Mouse (Mus musculus): ENCODE results near the gene Fgf8. TPM values are rescaled to one million over a fixed set of nuclear protein-coding genes. Genes with fewer than 3 reads are reported as not detected.

Fgf8 gene
- polyA plus RNA-seq, 1 experiment from 2014 or later, result 0.43 TPM

DNA sequence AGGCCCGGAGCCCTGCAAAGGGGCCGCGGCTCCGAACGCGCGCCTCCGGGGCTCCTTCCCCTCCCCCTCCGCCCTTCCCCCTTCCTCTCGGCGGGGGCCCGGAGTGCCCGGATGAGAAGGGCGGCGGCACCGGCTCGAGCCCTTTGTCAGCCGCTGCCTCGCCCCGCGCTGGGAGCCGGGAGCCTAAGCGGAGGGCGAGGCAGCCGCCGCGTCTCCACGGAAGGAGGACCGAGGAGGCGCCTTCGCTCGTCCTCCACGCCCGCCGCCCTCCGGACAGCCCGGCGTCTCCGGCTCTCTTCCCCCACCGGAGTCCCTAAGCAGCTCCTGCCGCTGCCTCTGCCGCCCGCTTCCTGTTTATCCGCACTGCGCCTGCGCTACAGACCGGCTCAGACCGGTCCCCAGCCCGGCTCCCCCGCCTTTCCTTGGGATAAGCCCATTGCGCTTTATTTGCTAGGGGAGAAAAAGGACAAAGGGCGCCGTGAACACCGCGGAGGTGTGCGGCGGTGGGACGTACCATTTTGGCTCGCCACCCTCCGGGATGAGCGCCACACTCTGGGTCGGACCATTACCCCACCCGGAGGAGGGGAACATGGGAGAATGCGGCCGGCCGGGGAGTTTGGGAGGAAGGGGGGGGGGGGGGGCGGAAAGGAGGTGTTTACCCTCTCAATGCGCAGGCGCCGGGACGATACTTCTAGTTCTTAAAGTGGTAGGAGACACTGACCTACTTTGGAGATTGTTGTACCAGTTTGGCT, 40.6 kb upstream of the Fgf8 start, which contains the start of gene Mgea5:
Gene Mgea5, minus strand, starts transcription at position 657 of the 752 bp plus-strand sequence.
- under 1% methylated on average over 60 of the region's 71 CpGs for WGBS
- ATAC-seq, result peak; percentile 97
- H3K36me3 ChIP-seq (ENCODE audit: control insufficient read depth, insufficient read depth), result peaks cover 2% of the 10 kb centered on the region; the same call in 1 of the 2 replicates

DNA sequence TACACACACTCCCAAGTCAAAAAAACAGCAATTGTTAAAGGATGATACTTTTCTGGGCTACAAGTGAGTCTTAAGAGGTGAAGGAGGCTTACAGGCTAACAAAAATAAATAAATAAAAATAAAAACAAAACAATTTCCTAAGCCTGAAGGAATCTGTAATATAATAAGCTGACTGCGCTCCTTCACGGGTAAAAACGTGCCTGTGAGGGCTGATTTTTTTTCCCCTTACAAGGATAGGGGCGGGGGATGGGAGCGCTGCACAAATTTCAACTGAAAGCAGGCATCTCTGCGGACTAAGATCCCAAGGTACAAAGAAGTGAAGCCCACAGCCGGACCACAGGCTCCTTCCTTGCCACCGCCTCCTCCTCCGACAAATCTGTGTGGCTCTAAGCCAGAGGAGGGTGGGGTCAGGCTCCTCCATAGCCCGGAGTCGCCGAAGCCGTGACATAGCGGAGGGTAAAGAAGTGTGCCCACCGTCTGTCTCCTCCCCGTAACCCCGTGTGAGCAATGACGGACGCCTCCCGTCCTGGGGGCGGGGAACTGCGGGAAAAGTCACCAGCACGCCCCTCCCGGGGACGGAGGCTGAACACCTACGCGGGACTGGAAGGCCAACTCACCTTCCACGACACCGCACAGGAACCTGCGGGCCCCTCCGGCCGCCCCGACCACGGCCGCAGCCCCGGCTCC, 39.7 kb upstream of the Fgf8 start:
- H3K4me3 ChIP-seq (replicated peaks; ENCODE audit: low read length), result peak overlapping the region; percentile 100
- peak; percentile 8 for ATAC-seq

More for the DNA sequence above, 40.6 kb upstream of the Fgf8 start, which contains the start of gene Mgea5:
- Histone ChIP-seq H3K27me3 (replicated peaks; ENCODE audit: control insufficient read depth, insufficient read depth, low read length) (no peaks in the 10 kb centered on the region), H3K9ac (replicated peaks; ENCODE audit: low read depth, low read length) (peak within 1 kb of the TSS; percentile 99), H3K4me1 (replicated peaks; ENCODE audit: control insufficient read depth, insufficient read depth, low read length) (peaks cover 34% of the 10 kb centered on the region), H3K9me3 (ENCODE audit: control insufficient read depth, low read length) (no peaks in the 10 kb centered on the region), H3K4me2 (ENCODE audit: low read length) (peak within 1 kb of the TSS; percentile 75), H3K27ac (ENCODE audit: low read length) (peak within 1 kb of the TSS; percentile 98), H3K4me3 (replicated peaks; ENCODE audit: low read length) (peak within 1 kb of the TSS; percentile 100)

DNA sequence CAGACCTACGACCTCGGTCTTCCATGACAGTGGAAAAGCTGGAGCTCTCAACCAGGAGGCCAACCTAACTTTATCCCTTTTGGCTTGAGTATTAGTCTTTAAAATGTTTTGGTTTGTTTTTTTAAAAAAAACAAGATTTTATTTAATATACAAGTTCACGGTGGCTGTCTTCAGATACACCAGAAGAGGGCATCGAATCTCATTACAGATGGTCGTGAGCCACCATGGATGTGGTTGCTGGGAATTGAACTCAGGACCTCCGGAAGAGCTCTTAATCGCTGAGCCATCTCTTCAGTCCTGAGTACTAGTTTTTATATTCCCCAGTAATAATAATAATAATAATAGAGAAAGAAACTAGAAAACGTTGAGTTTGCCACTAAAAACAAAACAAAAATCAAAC, 39.0 kb upstream of the Fgf8 start:
- Histone ChIP-seq H3K4me1 (replicated peaks; ENCODE audit: control insufficient read depth, insufficient read depth, low read length) (peaks cover 34% of the 10 kb centered on the region), H3K9me3 (ENCODE audit: control insufficient read depth, low read length) (no peaks in the 10 kb centered on the region), H3K36me3 (ENCODE audit: control insufficient read depth, insufficient read depth) (peaks cover 6% of the 10 kb centered on the region; the same call in 1 of the 2 replicates), H3K9ac (replicated peaks; ENCODE audit: low read depth, low read length) (no peak overlapping the region), H3K4me2 (ENCODE audit: low read length) (peak overlapping the region; percentile 75), H3K27me3 (replicated peaks; ENCODE audit: control insufficient read depth, insufficient read depth, low read length) (no peaks in the 10 kb centered on the region), H3K4me3 (replicated peaks; ENCODE audit: low read length) (peak overlapping the region; percentile 100), H3K27ac (ENCODE audit: low read length) (no peak overlapping the region)
- no peak for ATAC-seq
- WGBS, result 56% methylated on average over 8 of the region's 8 CpGs

More for the DNA sequence above, 39.7 kb upstream of the Fgf8 start:
- H3K4me2 ChIP-seq (ENCODE audit: low read length), result peak overlapping the region; percentile 75
- WGBS, result under 1% methylated on average over 36 of the region's 36 CpGs
- no peaks in the 10 kb centered on the region for H3K9me3 ChIP-seq (ENCODE audit: control insufficient read depth, low read length)
- peak overlapping the region; percentile 98 for H3K27ac ChIP-seq (ENCODE audit: low read length)
- peaks cover 34% of the 10 kb centered on the region for H3K4me1 ChIP-seq (replicated peaks; ENCODE audit: control insufficient read depth, insufficient read depth, low read length)
- peaks cover 2% of the 10 kb centered on the region; the same call in 1 of the 2 replicates for H3K36me3 ChIP-seq (ENCODE audit: control insufficient read depth, insufficient read depth)
- no peaks in the 10 kb centered on the region for H3K27me3 ChIP-seq (replicated peaks; ENCODE audit: control insufficient read depth, insufficient read depth, low read length)
- peak overlapping the region; percentile 99 for H3K9ac ChIP-seq (replicated peaks; ENCODE audit: low read depth, low read length)

DNA sequence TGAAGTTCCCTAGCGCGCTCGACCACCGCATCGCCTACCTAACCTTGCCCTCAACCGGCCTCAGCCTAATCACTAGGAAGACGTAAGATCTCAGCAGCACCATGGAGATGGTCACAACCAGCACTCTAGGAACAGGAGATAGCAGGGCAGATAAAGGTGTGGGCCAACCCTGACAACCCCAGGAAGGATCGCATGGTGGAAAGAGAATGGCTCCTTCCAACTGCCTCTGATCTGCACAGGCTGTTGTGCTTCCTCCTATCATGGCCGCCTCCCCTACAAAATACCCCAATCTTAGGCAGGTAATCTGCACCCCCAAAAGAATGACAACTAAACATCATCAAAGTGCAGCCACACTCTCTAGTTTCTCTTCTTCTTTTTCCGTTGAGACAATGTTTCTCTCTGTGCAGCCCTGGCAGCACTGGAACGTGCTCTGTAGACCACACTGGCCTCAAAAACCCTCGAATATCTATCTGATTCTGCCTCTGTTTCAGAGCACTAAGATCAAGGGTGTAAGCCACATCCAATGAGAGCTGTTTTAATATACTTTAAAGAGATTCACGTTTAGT, 37.7 kb upstream of the Fgf8 start:
- Histone ChIP-seq H3K27ac (ENCODE audit: low read length) (no peak overlapping the region), H3K9me3 (ENCODE audit: control insufficient read depth, low read length) (no peaks in the 10 kb centered on the region), H3K27me3 (replicated peaks; ENCODE audit: control insufficient read depth, insufficient read depth, low read length) (no peaks in the 10 kb centered on the region), H3K9ac (replicated peaks; ENCODE audit: low read depth, low read length) (no peak overlapping the region), H3K36me3 (ENCODE audit: control insufficient read depth, insufficient read depth) (peaks cover 9% of the 10 kb centered on the region; the same call in 1 of the 2 replicates), H3K4me1 (replicated peaks; ENCODE audit: control insufficient read depth, insufficient read depth, low read length) (peaks cover 34% of the 10 kb centered on the region), H3K4me2 (ENCODE audit: low read length) (peak overlapping the region; percentile 75), H3K4me3 (replicated peaks; ENCODE audit: low read length) (no peak overlapping the region)
- no peak for ATAC-seq
- WGBS, result 90% methylated on average over 13 of the region's 13 CpGs

DNA sequence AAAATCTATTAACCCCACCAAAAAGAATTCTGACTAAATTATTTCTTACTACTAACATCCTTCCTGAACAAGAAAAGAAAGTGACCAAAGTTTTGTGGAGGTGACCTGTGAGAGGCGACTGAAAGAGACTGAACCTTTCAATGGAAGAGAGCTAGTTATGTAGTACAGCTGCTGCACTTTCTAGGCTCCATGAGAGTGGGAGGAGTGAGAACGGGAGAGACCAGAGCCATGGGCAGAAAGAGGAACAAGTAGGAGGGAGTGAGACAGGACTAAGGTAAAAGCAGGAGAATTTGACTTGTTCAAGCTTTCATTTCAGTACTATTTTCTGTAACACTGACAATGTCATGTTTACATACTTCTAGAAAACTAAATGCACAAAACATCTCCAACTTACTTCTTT, 32.8 kb upstream of the Fgf8 start:
- Histone ChIP-seq H3K36me3 (ENCODE audit: control insufficient read depth, insufficient read depth) (peaks cover 38% of the 10 kb centered on the region), H3K4me1 (replicated peaks; ENCODE audit: control insufficient read depth, insufficient read depth, low read length) (peaks cover 15% of the 10 kb centered on the region), H3K4me3 (replicated peaks; ENCODE audit: low read length) (no peak overlapping the region), H3K4me2 (ENCODE audit: low read length) (no peak overlapping the region), H3K27me3 (replicated peaks; ENCODE audit: control insufficient read depth, insufficient read depth, low read length) (no peaks in the 10 kb centered on the region), H3K27ac (ENCODE audit: low read length) (no peak overlapping the region), H3K9ac (replicated peaks; ENCODE audit: low read depth, low read length) (no peak overlapping the region), H3K9me3 (ENCODE audit: control insufficient read depth, low read length) (no peaks in the 10 kb centered on the region)
- no peak for ATAC-seq
- WGBS, result 78% methylated on average over 2 of the region's 2 CpGs

DNA sequence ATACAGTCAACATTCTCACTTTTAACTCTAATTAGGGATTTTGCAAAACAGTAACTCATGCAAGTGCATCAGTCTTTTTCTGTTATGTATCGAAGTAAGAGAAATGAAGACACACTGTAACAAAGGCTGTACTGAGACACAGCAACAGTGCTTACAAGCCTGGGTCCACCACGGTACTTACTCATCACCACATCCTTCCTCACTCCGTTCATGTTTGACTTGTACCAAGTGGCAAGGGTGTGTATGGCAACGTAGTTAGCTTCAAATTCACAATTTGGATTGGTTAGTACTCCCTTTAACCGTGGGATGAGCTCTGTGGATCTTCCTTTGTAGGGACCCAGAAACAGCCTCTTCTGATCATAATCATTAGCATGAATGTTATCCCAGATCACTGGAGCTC, 28.8 kb upstream of the Fgf8 start:
- Histone ChIP-seq H3K9ac (replicated peaks; ENCODE audit: low read depth, low read length) (no peak overlapping the region), H3K36me3 (ENCODE audit: control insufficient read depth, insufficient read depth) (peaks cover 59% of the 10 kb centered on the region), H3K27ac (ENCODE audit: low read length) (no peak overlapping the region), H3K27me3 (replicated peaks; ENCODE audit: control insufficient read depth, insufficient read depth, low read length) (no peaks in the 10 kb centered on the region), H3K9me3 (ENCODE audit: control insufficient read depth, low read length) (no peaks in the 10 kb centered on the region), H3K4me1 (replicated peaks; ENCODE audit: control insufficient read depth, insufficient read depth, low read length) (no peaks in the 10 kb centered on the region), H3K4me3 (replicated peaks; ENCODE audit: low read length) (no peak overlapping the region), H3K4me2 (ENCODE audit: low read length) (no peak overlapping the region)
- WGBS, result 95% methylated on average over 5 of the region's 5 CpGs
- ATAC-seq, result no peak

DNA sequence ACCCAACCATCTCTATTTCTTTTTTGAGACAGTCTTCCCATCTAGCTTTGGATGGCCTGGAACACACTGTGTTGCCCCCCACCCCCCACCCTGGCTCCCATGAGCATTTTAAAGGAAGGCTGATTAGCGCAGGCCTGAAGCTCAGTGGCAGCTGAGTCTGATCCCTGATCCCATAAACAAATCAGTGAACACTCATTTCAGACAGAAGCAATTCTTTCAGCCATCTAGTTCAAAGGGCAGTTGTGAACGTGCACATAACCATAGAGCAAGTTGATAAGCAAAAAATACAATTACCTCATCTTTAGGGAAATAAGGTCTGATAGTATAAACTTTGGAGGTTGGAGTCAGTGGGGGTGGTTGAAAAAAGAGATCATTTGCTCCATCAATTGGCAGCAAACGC, 18.1 kb upstream of the Fgf8 start:
- H3K27me3 ChIP-seq (replicated peaks; ENCODE audit: control insufficient read depth, insufficient read depth, low read length), result no peaks in the 10 kb centered on the region
- no peaks in the 10 kb centered on the region for H3K4me1 ChIP-seq (replicated peaks; ENCODE audit: control insufficient read depth, insufficient read depth, low read length)
- no peak for ATAC-seq
- 97% methylated on average over 3 of the region's 3 CpGs for WGBS
- no peak overlapping the region for H3K27ac ChIP-seq (ENCODE audit: low read length)
- no peak overlapping the region for H3K4me3 ChIP-seq (replicated peaks; ENCODE audit: low read length)
- no peak overlapping the region for H3K9ac ChIP-seq (replicated peaks; ENCODE audit: low read depth, low read length)
- peaks cover 52% of the 10 kb centered on the region for H3K36me3 ChIP-seq (ENCODE audit: control insufficient read depth, insufficient read depth)
- H3K4me2 ChIP-seq (ENCODE audit: low read length), result no peak overlapping the region
- H3K9me3 ChIP-seq (ENCODE audit: control insufficient read depth, low read length), result no peaks in the 10 kb centered on the region

DNA sequence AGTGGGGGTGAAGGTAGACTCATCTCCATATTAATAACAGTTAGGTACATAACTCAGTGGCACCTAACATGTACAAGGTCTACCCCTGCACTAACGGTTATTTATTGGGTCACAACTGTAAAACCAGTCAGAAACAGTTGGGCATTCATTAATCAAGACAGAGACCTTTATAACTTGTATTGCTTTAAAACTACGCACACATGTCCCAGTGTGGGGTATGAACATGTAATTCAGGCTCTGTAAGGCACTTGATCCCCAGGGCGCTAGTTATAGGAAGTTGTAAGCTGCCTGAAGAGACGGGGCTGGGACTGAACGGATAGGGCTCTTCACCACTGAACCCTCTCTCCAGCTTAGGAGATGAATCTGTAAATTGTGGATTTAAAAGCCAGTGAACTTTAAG, 16.0 kb upstream of the Fgf8 start:
- Histone ChIP-seq H3K4me1 (replicated peaks; ENCODE audit: control insufficient read depth, insufficient read depth, low read length) (no peaks in the 10 kb centered on the region), H3K4me2 (ENCODE audit: low read length) (no peak overlapping the region), H3K27me3 (replicated peaks; ENCODE audit: control insufficient read depth, insufficient read depth, low read length) (no peaks in the 10 kb centered on the region), H3K9ac (replicated peaks; ENCODE audit: low read depth, low read length) (no peak overlapping the region), H3K9me3 (ENCODE audit: control insufficient read depth, low read length) (no peaks in the 10 kb centered on the region), H3K4me3 (replicated peaks; ENCODE audit: low read length) (no peak overlapping the region), H3K27ac (ENCODE audit: low read length) (no peak overlapping the region), H3K36me3 (ENCODE audit: control insufficient read depth, insufficient read depth) (peaks cover 53% of the 10 kb centered on the region)
- no peak for ATAC-seq
- 92% methylated on average over 5 of the region's 5 CpGs for WGBS

DNA sequence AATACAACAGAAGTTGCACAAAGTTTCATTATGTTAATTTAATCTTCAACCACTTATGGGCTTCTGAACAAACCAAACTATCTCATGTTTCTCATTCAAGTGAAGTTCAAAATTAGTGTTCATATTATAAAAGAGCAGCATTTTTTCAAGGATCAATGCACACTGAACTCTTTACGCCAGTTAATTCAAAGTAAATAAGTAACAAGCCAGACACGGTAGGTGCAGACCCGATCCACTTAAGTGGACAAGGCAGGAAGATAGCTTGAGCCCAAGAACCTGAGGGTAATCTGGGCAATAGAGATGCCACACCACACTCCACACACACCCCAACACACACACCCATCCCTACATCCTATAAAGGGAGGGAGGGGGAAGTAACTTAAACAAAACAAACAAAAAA, 10.8 kb upstream of the Fgf8 start:
- peaks cover 30% of the 10 kb centered on the region for H3K36me3 ChIP-seq (ENCODE audit: control insufficient read depth, insufficient read depth)
- no peak overlapping the region for H3K9ac ChIP-seq (replicated peaks; ENCODE audit: low read depth, low read length)
- ATAC-seq, result no peak
- no peak overlapping the region for H3K4me2 ChIP-seq (ENCODE audit: low read length)
- H3K27ac ChIP-seq (ENCODE audit: low read length), result no peak overlapping the region
- no peaks in the 10 kb centered on the region for H3K9me3 ChIP-seq (ENCODE audit: control insufficient read depth, low read length)
- no peak overlapping the region for H3K4me3 ChIP-seq (replicated peaks; ENCODE audit: low read length)
- H3K4me1 ChIP-seq (replicated peaks; ENCODE audit: control insufficient read depth, insufficient read depth, low read length), result peaks cover 8% of the 10 kb centered on the region
- no peaks in the 10 kb centered on the region for H3K27me3 ChIP-seq (replicated peaks; ENCODE audit: control insufficient read depth, insufficient read depth, low read length)
- 92% methylated on average over 3 of the region's 3 CpGs for WGBS
